Mouse (Mus musculus) heart, postnatal 0 days (tissue): ENCODE data around the gene Exosc9. TPM values are rescaled to one million over a fixed set of nuclear protein-coding genes. Genes with fewer than 3 reads are reported as not detected.
A peak's percentile ranks its signal among the peaks of the same experiment; 100 is the strongest.
"Not testable (repeated sequence)": the region's sequence is repeated elsewhere in the genome, so short reads cannot be mapped to it uniquely, and the experiment has no call there.

Experiments
- ATAC-seq: fragments of 200-750 bp; cut with Nextera tagmentation; 2 replicates; pipeline ENCODE4 v1.8.0; 2017; ENCODE audit warnings: low read depth, moderate number of reproducible peaks, moderate library complexity; ENCODE audit not compliant: insufficient read depth
- DNase-seq: peaks from one replicate; pipeline ENCODE4 v3.0.0-alpha.2; 2016; ENCODE audit warnings: low spot score
- H3K27ac ChIP-seq: fragments of 300-500 bp; sonication (generic); 2 replicates; pipeline ENCODE4 v1.5.1; 2014; ENCODE audit warnings: low read depth, mild to moderate bottlenecking
- H3K27me3 ChIP-seq: fragments of 300-500 bp; sonication (generic); 2 replicates; pipeline ENCODE4 v1.6.1; 2014; ENCODE audit warnings: low read length, mixed read lengths; ENCODE audit not compliant: control insufficient read depth, insufficient read depth
- H3K36me3 ChIP-seq: fragments of 300-500 bp; sonication (generic); replicated peaks from 2 replicates; pipeline ENCODE4 v1.6.1; 2014; ENCODE audit warnings: low read length, mixed read lengths; ENCODE audit not compliant: control insufficient read depth, insufficient read depth
- H3K4me1 ChIP-seq: fragments of 300-500 bp; sonication (generic); 2 replicates; pipeline ENCODE4 v1.6.1; 2014; ENCODE audit warnings: antibody characterized with exemption; ENCODE audit not compliant: control insufficient read depth, insufficient read depth
- H3K4me2 ChIP-seq: fragments of 300-500 bp; sonication (generic); 2 replicates; pipeline ENCODE4 v1.6.1; 2014; ENCODE audit warnings: low read depth, mild to moderate bottlenecking, low read length, moderate library complexity
- H3K4me3 ChIP-seq: fragments of 300-500 bp; sonication (generic); 2 replicates; pipeline ENCODE4 v1.5.1; 2014; ENCODE audit warnings: low read depth, low read length
- H3K9ac ChIP-seq: fragments of 300-500 bp; sonication (generic); replicated peaks from 2 replicates; pipeline ENCODE4 v1.6.1; 2014; ENCODE audit warnings: low read depth, low read length, mixed read lengths
- H3K9me3 ChIP-seq: fragments of 300-500 bp; sonication (generic); replicated peaks from 2 replicates; pipeline ENCODE4 v1.6.1; 2016; ENCODE audit warnings: low read length; ENCODE audit not compliant: control insufficient read depth
- CTCF ChIP-seq: IDR thresholded peaks from 2 replicates; pipeline ENCODE4 v1.5.1; 2016; ENCODE audit warnings: antibody characterized with exemption, control low read depth, low read depth
- EP300 ChIP-seq: IDR thresholded peaks from 2 replicates; pipeline ENCODE4 v1.6.1; 2016; ENCODE audit warnings: antibody characterized with exemption, low read depth
- WGBS: fragments of 180-500 bp; shearing (Covaris S2); extraction: QIAGEN DNeasy Blood & Tissue Kit; methylation state at CpG from one replicate; pipeline ENCODE4 v1.1.7; 2014; 5-methylcytosine and 5-hydroxymethylcytosine counted together
- polyA plus RNA-seq: library from polyadenylated mRNA; unstranded; fragments of >200 nt; fragmentation: Nextera tagmentation; extraction: Ambion mirVana; gene quantifications from 2 replicates; pipeline ENCODE4 v1.2.1, GENCODE M21; 2015
- total RNA-seq: library from RNA; depleted of rRNA; stranded (reverse); fragments of >200 nt; gene quantifications from 2 replicates; pipeline ENCODE4 v1.2.3, GENCODE M21; 2014; ENCODE audit warnings: low replicate concordance

Gene Exosc9
- total and polyA plus RNA-seq, 2 experiments from 2014 or later, result 22.6 to 40.9 TPM

GRCm38 (mm10) chr3:36571827-36572378 is 19.5 kb downstream of the Exosc9 start, which contains the start of gene Ccna2:
Gene Ccna2, minus strand, starts transcription at chr3:36572150.
- WGBS, result under 1% methylated on average over 54 of the region's 60 CpGs
- TF ChIP-seq CTCF (peak; percentile 75), EP300 (0 out of 2 replicates have a peak, but pooled peaks have one; percentile 34)
- Histone ChIP-seq H3K27me3 (no peaks in the 10 kb centered on the region), H3K36me3 (peaks cover 20% of the 10 kb centered on the region), H3K9ac (peak within 1 kb of the TSS; percentile 83), H3K27ac (peak within 1 kb of the TSS; percentile 83), H3K4me2 (peak within 1 kb of the TSS; percentile 99), H3K4me1 (peaks cover 23% of the 10 kb centered on the region), H3K4me3 (peak within 1 kb of the TSS; percentile 92), H3K9me3 (no peaks in the 10 kb centered on the region)
- DNase-seq (peak; percentile 97), ATAC-seq (peak; percentile 100)

GRCm38 (mm10) chr3:36598811-36599210 is 46.4 kb downstream of the Exosc9 start:
- Histone ChIP-seq H3K9me3 (no peaks in the 10 kb centered on the region), H3K36me3 (no peaks in the 10 kb centered on the region), H3K4me3 (no peak overlapping the region), H3K27me3 (no peaks in the 10 kb centered on the region), H3K9ac (no peak overlapping the region), H3K4me1 (no peaks in the 10 kb centered on the region), H3K4me2 (no peak overlapping the region), H3K27ac (no peak overlapping the region)
- no peak for ATAC-seq
- TF ChIP-seq CTCF (no peak), EP300 (no peak)
- DNase-seq, result no peak
- 67% methylated on average over 3 of the region's 3 CpGs for WGBS

GRCm38 (mm10) chr3:36599773-36600172 is 47.4 kb downstream of the Exosc9 start:
- WGBS, result 90% methylated on average over 9 of the region's 9 CpGs
- H3K36me3 ChIP-seq, ATAC-seq, H3K4me2 ChIP-seq, H3K4me3 ChIP-seq, H3K9me3 ChIP-seq, H3K9ac ChIP-seq, H3K27ac ChIP-seq, H3K27me3 ChIP-seq, DNase-seq, H3K4me1 ChIP-seq: not testable (repeated sequence)

- 55% methylated on average over 7 of the region's 7 CpGs for WGBS
- Histone ChIP-seq H3K9ac (no peak overlapping the region), H3K4me1 (no peaks in the 10 kb centered on the region), H3K4me3 (no peak overlapping the region), H3K9me3 (no peaks in the 10 kb centered on the region), H3K36me3 (no peaks in the 10 kb centered on the region; the same call in 1 of the 2 replicates), H3K27ac (no peak overlapping the region), H3K27me3 (no peaks in the 10 kb centered on the region), H3K4me2 (no peak overlapping the region)
- no peak for DNase-seq
- no peak for ATAC-seq
- TF ChIP-seq EP300 (no peak), CTCF (no peak)
These were observed 53.7 kb downstream of the Exosc9 start for GRCm38 (mm10) chr3:36605894-36606783.

- H3K27me3 ChIP-seq, result no peaks in the 10 kb centered on the region
- DNase-seq (no peak), ATAC-seq (no peak)
- peak overlapping the region; percentile 69 for H3K4me3 ChIP-seq
- TF ChIP-seq EP300 (no peak), CTCF (no peak)
- H3K4me1 ChIP-seq, result peaks cover 8% of the 10 kb centered on the region; the same call in 1 of the 2 replicates
- no peaks in the 10 kb centered on the region for H3K9me3 ChIP-seq
- H3K27ac ChIP-seq, result peak overlapping the region; percentile 43; the same call in 1 of the 2 replicates
- 8% methylated on average over 6 of the region's 6 CpGs for WGBS
- H3K9ac ChIP-seq, result peak overlapping the region; percentile 58
- peak overlapping the region; percentile 86 for H3K4me2 ChIP-seq
- no peaks in the 10 kb centered on the region; the same call in 1 of the 2 replicates for H3K36me3 ChIP-seq
These were observed 60.3 kb downstream of the Exosc9 start for GRCm38 (mm10) chr3:36612687-36613086.
